Mouse (Mus musculus): ENCODE data around the gene Tmem266. TPM values are rescaled to one million over a fixed set of nuclear protein-coding genes. Genes with fewer than 3 reads are reported as not detected.

The Tmem266 gene
- polyA plus RNA-seq, 1 experiment from 2014 or later = 1.3 TPM

GRCm38 (mm10) chr9:55449108-55449507 lies 122.4 kb downstream of the Tmem266 start:
- no peak for DNase-seq (ENCODE audit: low read depth, low spot score)
- no peak for ATAC-seq
- TF ChIP-seq CTCF (IDR thresholded peaks at IDR 0.05) = no peak
- CTCF ChIA-PET = interaction anchor here (2.2 kb wide), 1 partner anchor 20 kb away, joined by 5 read pairs; no protein-coding TSS in a partner anchor
- POLR2A ChIA-PET = no interaction called here
- in situ Hi-C loops (cut with MboI; ENCODE audit: low pct_unique_long_range_greater_than_20kb) = no loop called here
- H3K27me3 ChIP-seq = no peaks in the 10 kb centered on the region

- no peaks in the 10 kb centered on the region for H3K27me3 ChIP-seq
- ChIA-PET POLR2A (no interaction called here), CTCF (interaction anchor here (1.4 to 2.2 kb wide), 2 partner anchors 13 to 21 kb away, joined by 3 to 5 read pairs; no protein-coding TSS in a partner anchor)
- TF ChIP-seq CTCF (IDR thresholded peaks at IDR 0.05) = no peak
- DNase-seq (ENCODE audit: low read depth, low spot score) (no peak), ATAC-seq (no peak)
- in situ Hi-C loops (cut with MboI; ENCODE audit: low pct_unique_long_range_greater_than_20kb) = no loop called here
Measured at GRCm38 (mm10) chr9:55450035-55450434, 123.3 kb downstream of the Tmem266 start.

GRCm38 (mm10) chr9:55451426-55451825 lies 124.7 kb downstream of the Tmem266 start:
- no peaks in the 10 kb centered on the region for H3K27me3 ChIP-seq
- ATAC-seq (no peak), DNase-seq (ENCODE audit: low read depth, low spot score) (no peak)
- TF ChIP-seq CTCF (IDR thresholded peaks at IDR 0.05) = no peak
- POLR2A ChIA-PET = no interaction called here
- in situ Hi-C loops (cut with MboI; ENCODE audit: low pct_unique_long_range_greater_than_20kb) = no loop called here
- CTCF ChIA-PET = interaction anchor here (1.4 to 1.7 kb wide), 2 partner anchors 12 to 15 kb away, joined by 3 read pairs; no protein-coding TSS in a partner anchor

GRCm38 (mm10) chr9:55452906-55453305 lies 126.2 kb downstream of the Tmem266 start:
- H3K27me3 ChIP-seq = no peaks in the 10 kb centered on the region
- DNase-seq (ENCODE audit: low read depth, low spot score) (no peak), ATAC-seq (no peak)
- POLR2A ChIA-PET = no interaction called here
- TF ChIP-seq CTCF (IDR thresholded peaks at IDR 0.05) = no peak
- CTCF ChIA-PET = no interaction called here
- in situ Hi-C loops (cut with MboI; ENCODE audit: low pct_unique_long_range_greater_than_20kb) = no loop called here

- CTCF ChIA-PET = no interaction called here
- DNase-seq (ENCODE audit: low read depth, low spot score) (no peak), ATAC-seq (no peak)
- in situ Hi-C loops (cut with MboI; ENCODE audit: low pct_unique_long_range_greater_than_20kb) = no loop called here
- POLR2A ChIA-PET = interaction anchor here (0.6 kb wide), 1 partner anchor 20 kb away, joined by 3 read pairs; no protein-coding TSS in a partner anchor
- H3K27me3 ChIP-seq = no peaks in the 10 kb centered on the region
- TF ChIP-seq CTCF (IDR thresholded peaks at IDR 0.05) = no peak
Measured at GRCm38 (mm10) chr9:55453366-55453765, 126.7 kb downstream of the Tmem266 start.

GRCm38 (mm10) chr9:55468397-55468796 lies 141.7 kb downstream of the Tmem266 start:
- ChIA-PET POLR2A (interaction anchor here (0.6 kb wide), 1 partner anchor 11 kb away, joined by 3 read pairs; no protein-coding TSS in a partner anchor), CTCF (interaction anchor here (1.1 to 2.2 kb wide), 2 partner anchors 10 to 20 kb away, joined by 4 to 5 read pairs; no protein-coding TSS in a partner anchor)
- no peak for DNase-seq (ENCODE audit: low read depth, low spot score)
- in situ Hi-C loops (cut with MboI; ENCODE audit: low pct_unique_long_range_greater_than_20kb) = no loop called here
- ATAC-seq = no peak
- H3K27me3 ChIP-seq = no peaks in the 10 kb centered on the region
- TF ChIP-seq CTCF (IDR thresholded peaks at IDR 0.05) = peak; percentile 40

- CTCF ChIA-PET = no interaction called here
- POLR2A ChIA-PET = no interaction called here
Measured at GRCm38 (mm10) chr9:55476084-55476483, 149.4 kb downstream of the Tmem266 start.

GRCm38 (mm10) chr9:55478699-55479098 lies 152.0 kb downstream of the Tmem266 start:
- in situ Hi-C loops (cut with MboI; ENCODE audit: low pct_unique_long_range_greater_than_20kb) = no loop called here
- DNase-seq (ENCODE audit: low read depth, low spot score) (no peak), ATAC-seq (no peak)
- ChIA-PET CTCF (interaction anchor here (1.2 kb wide), 1 partner anchor 10 kb away, joined by 4 read pairs; no protein-coding TSS in a partner anchor), POLR2A (interaction anchor here (0.7 kb wide), 1 partner anchor 10 kb away, joined by 3 read pairs; no protein-coding TSS in a partner anchor)
- TF ChIP-seq CTCF (IDR thresholded peaks at IDR 0.05) = no peak
- H3K27me3 ChIP-seq = no peaks in the 10 kb centered on the region

More at GRCm38 (mm10) chr9:55476084-55476483, 149.4 kb downstream of the Tmem266 start:
- no peaks in the 10 kb centered on the region for H3K27me3 ChIP-seq
- DNase-seq (ENCODE audit: low read depth, low spot score) (no peak), ATAC-seq (no peak)
- no peak for TF ChIP-seq CTCF (IDR thresholded peaks at IDR 0.05)
- in situ Hi-C loops (cut with MboI; ENCODE audit: low pct_unique_long_range_greater_than_20kb) = no loop called here

GRCm38 (mm10) chr9:55482116-55482515 lies 155.4 kb downstream of the Tmem266 start:
- H3K27me3 ChIP-seq = no peaks in the 10 kb centered on the region
- in situ Hi-C loops (cut with MboI; ENCODE audit: low pct_unique_long_range_greater_than_20kb) = no loop called here
- CTCF ChIA-PET = interaction anchor here (0.6 kb wide), 1 partner anchor 28 kb away, joined by 4 read pairs; no protein-coding TSS in a partner anchor
- no peak for DNase-seq (ENCODE audit: low read depth, low spot score)
- POLR2A ChIA-PET = no interaction called here
- TF ChIP-seq CTCF (IDR thresholded peaks at IDR 0.05) = no peak
- no peak for ATAC-seq

Other genes starting within 250 kb of the Tmem266 start
- 33.9 TPM for gene Ube2q2, start 178.1 kb upstream of the Tmem266 start, polyA plus RNA-seq (2021)
- 76.0 TPM for gene Fbxo22, start 118.0 kb upstream of the Tmem266 start, polyA plus RNA-seq (2021)
- gene Nrg4, start 69 bp upstream of the Tmem266 start, polyA plus RNA-seq (2021) = 2.1 TPM
- 282 TPM for gene Etfa, start 185.3 kb downstream of the Tmem266 start, polyA plus RNA-seq (2021)
- gene Isl2, start 211.8 kb downstream of the Tmem266 start, polyA plus RNA-seq (2021) = 4.6 TPM

Data from Patski (cell line).